Mouse (Mus musculus) MEL (cell line): ENCODE measurements around the gene Mfap4. TPM values are rescaled to one million over a fixed set of nuclear protein-coding genes. Genes with fewer than 3 reads are reported as not detected.

Experiments used
- DNase-seq: peaks from one replicate; pipeline ENCODE4 v3.0.0; 2011; ENCODE audit warnings: low read depth, low spot score
- H3K27ac ChIP-seq: 2 replicates; pipeline ENCODE4 v1.5.1; 2012; ENCODE audit warnings: low read depth, mild to moderate bottlenecking, control low read depth, low read length, moderate library complexity; ENCODE audit not compliant: control insufficient read depth
- H3K27me3 ChIP-seq, 2 experiments: fragments of 150-350 bp in 1 of 2; sonication (generic) in 1 of 2; 2 replicates each; pipeline ENCODE4 v1.6.1; 2012; ENCODE audit warnings: low read length in 2 of 2, mild to moderate bottlenecking in 2 of 2, improper control_type of control experiment in 1 of 2, moderate library complexity in 1 of 2; ENCODE audit not compliant: insufficient read depth in 2 of 2, control insufficient read depth in 1 of 2
- H3K36me3 ChIP-seq, 2 experiments: 2 replicates each; pipeline ENCODE4 v1.6.1; 2012 to 2014; ENCODE audit warnings: low read length in 2 of 2, improper control_type of control experiment in 1 of 2, inconsistent platforms in 1 of 2, mild to moderate bottlenecking in 1 of 2; ENCODE audit not compliant: insufficient read depth in 2 of 2, control insufficient read depth in 1 of 2
- H3K4me1 ChIP-seq, 2 experiments: fragments of 150-350 bp in 1 of 2; sonication (generic) in 1 of 2; 2 replicates each; pipeline ENCODE4 v1.6.1; 2012; ENCODE audit warnings: low read length in 2 of 2, improper control_type of control experiment in 1 of 2, mild to moderate bottlenecking in 1 of 2; ENCODE audit not compliant: insufficient read depth in 2 of 2, control insufficient read depth in 1 of 2
- H3K4me3 ChIP-seq, 2 experiments: fragments of 150-350 bp in 1 of 2; sonication (generic) in 1 of 2; 2 replicates each; pipeline ENCODE4 v1.5.1; 2012; ENCODE audit warnings: low read depth in 2 of 2, low read length in 2 of 2, mild to moderate bottlenecking in 2 of 2, moderate library complexity in 2 of 2, control low read depth in 1 of 2, improper control_type of control experiment in 1 of 2; ENCODE audit not compliant: control insufficient read depth in 1 of 2, insufficient read depth in 1 of 2
- H3K79me2 ChIP-seq: 2 replicates; pipeline ENCODE4 v1.6.1; 2012; ENCODE audit warnings: mild to moderate bottlenecking, low read length, moderate library complexity; ENCODE audit not compliant: control insufficient read depth, poor library complexity, insufficient read depth
- H3K9ac ChIP-seq: 2 replicates; pipeline ENCODE4 v1.6.1; 2012; ENCODE audit warnings: low read depth, mild to moderate bottlenecking, control low read depth, low read length, moderate library complexity; ENCODE audit not compliant: control insufficient read depth, poor library complexity, severe bottlenecking
- H3K9me3 ChIP-seq: fragments of 150-350 bp; sonication (generic); replicated peaks from 2 replicates; pipeline ENCODE4 v1.6.1; 2012; ENCODE audit warnings: mild to moderate bottlenecking, low read length, improper control_type of control experiment, moderate library complexity; ENCODE audit not compliant: insufficient read depth
- BHLHE40 ChIP-seq: IDR thresholded peaks from 2 replicates; pipeline ENCODE4 v1.6.1; 2012; ENCODE audit warnings: low read depth, mild to moderate bottlenecking, inconsistent platforms, low read length, improper control_type of control experiment, borderline replicate concordance
- CTCF ChIP-seq, 3 experiments: IDR thresholded peaks in 2 of 3; conservative IDR thresholded peaks in 1 of 3; 2 replicates each; pipeline ENCODE4 v1.5.1; 2011 to 2012; ENCODE audit warnings: low read length in 3 of 3, low read depth in 2 of 3, mild to moderate bottlenecking in 2 of 3, improper control_type of control experiment in 1 of 3, inconsistent platforms in 1 of 3, mixed read lengths in 1 of 3, moderate library complexity in 1 of 3; ENCODE audit not compliant: control insufficient read depth in 1 of 3, insufficient read depth in 1 of 3, poor library complexity in 1 of 3, severe bottlenecking in 1 of 3
- E2F4 ChIP-seq: IDR thresholded peaks from 2 replicates; pipeline ENCODE4 v1.6.1; 2011; ENCODE audit warnings: low read depth, low read length, improper control_type of control experiment, borderline replicate concordance
- ELF1 ChIP-seq: IDR thresholded peaks from 2 replicates; pipeline ENCODE4 v1.6.1; 2014; ENCODE audit warnings: low read depth, mild to moderate bottlenecking, inconsistent platforms, low read length, improper control_type of control experiment, moderate library complexity
- EP300 ChIP-seq, 2 experiments: IDR thresholded peaks; 2 replicates each; pipeline ENCODE4 v1.6.1; 2011; ENCODE audit warnings: improper control_type of control experiment in 2 of 2, low read length in 2 of 2, low read depth in 1 of 2, mild to moderate bottlenecking in 1 of 2
- ETS1 ChIP-seq: IDR thresholded peaks from 2 replicates; pipeline ENCODE4 v1.6.1; 2012; ENCODE audit warnings: low read depth, mild to moderate bottlenecking, inconsistent platforms, low read length, improper control_type of control experiment, moderate library complexity
- GABPA ChIP-seq: IDR thresholded peaks from 2 replicates; pipeline ENCODE4 v1.6.1; 2012; ENCODE audit warnings: low read depth, mild to moderate bottlenecking, inconsistent platforms, low read length, improper control_type of control experiment, moderate library complexity
- HCFC1 ChIP-seq: IDR thresholded peaks from 2 replicates; pipeline ENCODE4 v1.6.1; 2012; ENCODE audit warnings: low read depth, mild to moderate bottlenecking, inconsistent platforms, low read length, improper control_type of control experiment, moderate library complexity
- JUND ChIP-seq: IDR thresholded peaks from 2 replicates; pipeline ENCODE4 v1.6.1; 2011; ENCODE audit warnings: low read depth, mild to moderate bottlenecking, improper control_type of control experiment, low read length
- KAT2A ChIP-seq: conservative IDR thresholded peaks from 2 replicates; pipeline ENCODE4 v1.6.1; 2012; ENCODE audit warnings: low read depth, low read length, improper control_type of control experiment, inconsistent platforms
- MAFK ChIP-seq: IDR thresholded peaks from 2 replicates; pipeline ENCODE4 v1.6.1; 2011; ENCODE audit warnings: low read depth, mild to moderate bottlenecking, low read length, improper control_type of control experiment, borderline replicate concordance
- MAX ChIP-seq: IDR thresholded peaks from 2 replicates; pipeline ENCODE4 v1.6.1; 2011; ENCODE audit warnings: low read length, improper control_type of control experiment
- MAZ ChIP-seq: IDR thresholded peaks from 2 replicates; pipeline ENCODE4 v1.6.1; 2012; ENCODE audit warnings: low read depth, mild to moderate bottlenecking, inconsistent platforms, low read length, improper control_type of control experiment
- MEF2A ChIP-seq: IDR thresholded peaks from 2 replicates; pipeline ENCODE4 v1.6.1; 2014; ENCODE audit warnings: low read depth, mild to moderate bottlenecking, inconsistent platforms, low read length, improper control_type of control experiment; ENCODE audit not compliant: poor library complexity, insufficient replicate concordance, severe bottlenecking; ENCODE audit errors: extremely low read depth
- MXI1 ChIP-seq: IDR thresholded peaks from 2 replicates; pipeline ENCODE4 v1.6.1; 2011; ENCODE audit warnings: mild to moderate bottlenecking, low read depth, low read length, improper control_type of control experiment
- MYB ChIP-seq: IDR thresholded peaks from 2 replicates; pipeline ENCODE4 v1.6.1; 2011; ENCODE audit warnings: mild to moderate bottlenecking, low read depth, low read length, improper control_type of control experiment
- NELFE ChIP-seq: IDR thresholded peaks from 2 replicates; pipeline ENCODE4 v1.6.1; 2011; ENCODE audit warnings: low read depth, low read length, improper control_type of control experiment
- NRF1 ChIP-seq: IDR thresholded peaks from 2 replicates; pipeline ENCODE4 v1.6.1; 2014; ENCODE audit warnings: low read depth, mild to moderate bottlenecking, inconsistent platforms, low read length, improper control_type of control experiment, moderate library complexity; ENCODE audit not compliant: poor library complexity, insufficient read depth, severe bottlenecking
- POLR2A ChIP-seq, 2 experiments: IDR thresholded peaks; 2 replicates each; pipeline ENCODE4 v1.6.1; 2011 to 2012; ENCODE audit warnings: low read length in 2 of 2, mild to moderate bottlenecking in 2 of 2, control low read depth in 1 of 2, improper control_type of control experiment in 1 of 2, low read depth in 1 of 2, moderate library complexity in 1 of 2; ENCODE audit not compliant: control insufficient read depth in 1 of 2, insufficient read depth in 1 of 2, poor library complexity in 1 of 2
- POLR2AphosphoS2 ChIP-seq: IDR thresholded peaks from 2 replicates; pipeline ENCODE4 v1.6.1; 2011; ENCODE audit warnings: low read length, improper control_type of control experiment
- POLR2AphosphoS5 ChIP-seq: IDR thresholded peaks from 2 replicates; pipeline ENCODE4 v1.6.1; 2012; ENCODE audit warnings: low read depth, borderline replicate concordance, mild to moderate bottlenecking, inconsistent platforms, low read length, moderate library complexity, mixed read lengths
- RAD21 ChIP-seq: IDR thresholded peaks from 2 replicates; pipeline ENCODE4 v1.6.1; 2011; ENCODE audit warnings: mild to moderate bottlenecking, low read depth, low read length, improper control_type of control experiment
- RCOR1 ChIP-seq: IDR thresholded peaks from 2 replicates; pipeline ENCODE4 v1.6.1; 2012; ENCODE audit warnings: low read depth, mild to moderate bottlenecking, inconsistent platforms, low read length, improper control_type of control experiment
- SIN3A ChIP-seq: IDR thresholded peaks from 2 replicates; pipeline ENCODE4 v1.6.1; 2012; ENCODE audit warnings: low read length, improper control_type of control experiment, inconsistent platforms
- SMC3 ChIP-seq: IDR thresholded peaks from 2 replicates; pipeline ENCODE4 v1.6.1; 2011; ENCODE audit warnings: low read depth, low read length, improper control_type of control experiment
- TAL1 ChIP-seq: IDR thresholded peaks from 2 replicates; pipeline ENCODE4 v1.6.1; 2012; ENCODE audit warnings: mild to moderate bottlenecking, inconsistent platforms, low read length, moderate library complexity, mixed read lengths
- TBP ChIP-seq: IDR thresholded peaks from 2 replicates; pipeline ENCODE4 v1.8.0; 2011; ENCODE audit warnings: low read depth, low read length, improper control_type of control experiment
- TCF12 ChIP-seq: IDR thresholded peaks from 2 replicates; pipeline ENCODE4 v1.6.1; 2014; ENCODE audit warnings: low read depth, mild to moderate bottlenecking, inconsistent platforms, low read length, improper control_type of control experiment, moderate library complexity
- UBTF ChIP-seq: IDR thresholded peaks from 2 replicates; pipeline ENCODE4 v1.6.1; 2012; ENCODE audit warnings: low read depth, mild to moderate bottlenecking, inconsistent platforms, low read length, improper control_type of control experiment, moderate library complexity, borderline replicate concordance; ENCODE audit not compliant: insufficient read depth
- USF1 ChIP-seq: IDR thresholded peaks from 2 replicates; pipeline ENCODE4 v1.6.1; 2014; ENCODE audit warnings: low read depth, mild to moderate bottlenecking, inconsistent platforms, low read length, improper control_type of control experiment, moderate library complexity
- USF2 ChIP-seq, 2 experiments: IDR thresholded peaks; 2 replicates each; pipeline ENCODE4 v1.6.1; 2011 to 2012; ENCODE audit warnings: improper control_type of control experiment in 2 of 2, low read length in 2 of 2, borderline replicate concordance in 1 of 2, inconsistent platforms in 1 of 2, low read depth in 1 of 2, mild to moderate bottlenecking in 1 of 2; ENCODE audit not compliant: insufficient read depth in 1 of 2
- ZKSCAN1 ChIP-seq: IDR thresholded peaks from 2 replicates; pipeline ENCODE4 v1.6.1; 2012; ENCODE audit warnings: low read depth, mild to moderate bottlenecking, inconsistent platforms, low read length, improper control_type of control experiment, moderate library complexity
- ZMIZ1 ChIP-seq: IDR thresholded peaks from 2 replicates; pipeline ENCODE4 v1.6.1; 2012; ENCODE audit warnings: low read depth, mild to moderate bottlenecking, inconsistent platforms, low read length, improper control_type of control experiment, moderate library complexity
- ZNF384 ChIP-seq: IDR thresholded peaks from 2 replicates; pipeline ENCODE4 v1.6.1; 2012; ENCODE audit warnings: low read depth, mild to moderate bottlenecking, inconsistent platforms, low read length, improper control_type of control experiment
- polyA plus RNA-seq, 2 experiments: library from polyadenylated mRNA; stranded (reverse) in 1 of 2; unstranded in 1 of 2; fragments of >175 nt in 1 of 2; fragments of >200 nt in 1 of 2; gene quantifications; 2 replicates each; pipeline versions ENCODE4 v1.2.1 to v1.2.4; 2012; ENCODE audit warnings: low replicate concordance in 2 of 2, low read depth in 1 of 2; ENCODE audit not compliant: insufficient read length in 2 of 2, insufficient read depth in 1 of 2, missing spikeins in 1 of 2
- total RNA-seq: library from RNA; depleted of rRNA; stranded (reverse); fragments of 300-350 nt; gene quantifications from 2 replicates; pipeline ENCODE4 v1.2.3, GENCODE M21; 2012

Mfap4 gene
- total and polyA plus RNA-seq, 3 experiments, result not detected

DNA sequence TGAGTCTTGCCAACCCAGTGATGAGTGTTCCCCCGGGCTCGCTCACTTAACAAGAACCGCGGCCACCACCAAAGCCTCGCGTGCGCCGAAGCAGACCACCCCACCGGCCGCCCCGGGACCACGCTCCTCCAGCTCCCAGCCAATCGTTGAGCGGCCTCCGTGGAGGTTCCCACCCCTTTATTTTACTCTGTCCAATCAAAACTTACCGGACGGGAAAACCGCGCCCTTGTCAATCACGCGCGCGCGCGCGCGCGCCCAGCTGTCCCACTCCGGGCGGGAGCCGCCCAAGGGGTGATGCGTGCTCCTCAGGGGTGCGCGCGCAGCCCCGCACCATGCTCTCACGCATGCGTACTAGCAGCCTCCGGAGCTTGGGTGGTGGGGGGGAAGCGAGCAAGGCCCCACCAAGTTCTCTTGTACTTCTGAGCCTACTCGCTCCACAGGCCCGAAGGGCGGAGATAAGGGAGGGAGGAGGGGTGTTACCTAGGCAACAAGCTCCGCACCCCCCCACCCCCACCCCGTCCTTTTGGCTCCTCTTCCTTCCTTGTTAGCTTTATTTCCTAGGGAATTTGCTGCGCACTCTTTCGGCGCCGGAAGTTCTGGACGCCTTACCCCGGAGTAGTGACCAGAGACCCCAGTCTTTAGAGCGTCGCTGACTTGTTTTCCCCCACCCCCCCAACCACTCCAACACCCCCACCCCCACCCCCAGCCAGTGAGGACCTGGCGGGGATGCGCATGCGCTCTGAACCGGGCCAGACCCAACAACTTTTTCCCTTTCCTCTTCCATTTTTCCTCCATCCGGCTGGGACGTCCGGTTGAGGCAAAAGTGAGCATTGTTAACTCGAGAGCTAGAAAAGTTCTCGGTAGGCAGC lies 9.1 kb downstream of the Mfap4 start, which contains the start of gene Mapk7:
Mapk7 (minus strand) TSS at position 278 of the 869 bp plus-strand sequence.
- Histone ChIP-seq H3K4me3 (peak within 1 kb of the TSS; percentile 67 to 94), H3K4me1 (peaks cover 5 to 36% of the 10 kb centered on the region in 2 experiments), H3K9me3 (no peaks in the 10 kb centered on the region), H3K27ac (peak within 1 kb of the TSS; percentile 64), H3K9ac (peak within 1 kb of the TSS; percentile 79), H3K36me3 (peaks cover 0 to 34% of the 10 kb centered on the region in 2 experiments; a peak in 3 of 4 replicates), H3K27me3 (no peaks in the 10 kb centered on the region), H3K79me2 (peaks cover 7% of the 10 kb centered on the region; the same call in 1 of the 2 replicates)
- DNase-seq, result peak; percentile 99
- TF ChIP-seq SIN3A, result peak; percentile 53
- TF ChIP-seq MAZ, result peak; percentile 95
- TF ChIP-seq ZKSCAN1, result no peak
- TF ChIP-seq MYB, result no peak
- no peak for TF ChIP-seq RAD21
- TF ChIP-seq NRF1, result peak; percentile 93
- no peak for TF ChIP-seq ZMIZ1
- TF ChIP-seq SMC3, result no peak
- TF ChIP-seq GABPA, result no peak; the same call in 1 of the 2 replicates
- no peak for TF ChIP-seq MAFK
- TF ChIP-seq JUND, result no peak
- TF ChIP-seq BHLHE40, result 0 out of 2 replicates have a peak, but pooled peaks have one; percentile 18
- peak; percentile 85; the same call in 1 of the 2 replicates for TF ChIP-seq E2F4
- TF ChIP-seq POLR2AphosphoS5, result no peak
- no peak for TF ChIP-seq ZNF384
- peak in 1 of 2 experiments; percentile 73; a peak in 2 of 4 replicates for TF ChIP-seq POLR2A (IDR thresholded peaks at IDR 0.05; ENCODE audit: control insufficient read depth in 1 of 2, insufficient read depth in 1 of 2, low read depth in 1 of 2, low read length in 2 of 2, poor library complexity in 1 of 2)
- TF ChIP-seq MEF2A, result no peak
- TF ChIP-seq UBTF, result no peak
- peak; percentile 59 for TF ChIP-seq USF1
- TF ChIP-seq TBP, result no peak
- no peak for TF ChIP-seq RCOR1
- peak; percentile 53; the same call in 1 of the 2 replicates for TF ChIP-seq ETS1
- TF ChIP-seq HCFC1, result peak; percentile 70
- TF ChIP-seq POLR2AphosphoS2, result no peak
- no peak; the same call in 1 of the 2 replicates for TF ChIP-seq ELF1
- TF ChIP-seq CTCF (IDR thresholded peaks at IDR 0.05 in 2 of 3, conservative IDR thresholded peaks at IDR 0.05 in 1 of 3; ENCODE audit: control insufficient read depth in 1 of 3, insufficient read depth in 1 of 3, low read depth in 2 of 3, low read length in 3 of 3, poor library complexity in 1 of 3, severe bottlenecking in 1 of 3), result no peak
- no peak for TF ChIP-seq TAL1
- no peak for TF ChIP-seq USF2 (IDR thresholded peaks at IDR 0.05; ENCODE audit: borderline replicate concordance in 1 of 2, insufficient read depth in 1 of 2, low read depth in 1 of 2, low read length in 2 of 2)
- 0 out of 4 replicates have a peak, but pooled peaks of 1 of the 2 experiments have one; percentile 4 for TF ChIP-seq EP300 (IDR thresholded peaks at IDR 0.05; ENCODE audit: low read depth in 1 of 2, low read length in 2 of 2)
- TF ChIP-seq MXI1, result peak; percentile 79
- peak; percentile 45 for TF ChIP-seq NELFE
- no peak for TF ChIP-seq KAT2A
- peak; percentile 78; the same call in 1 of the 2 replicates for TF ChIP-seq MAX
- TF ChIP-seq TCF12, result 0 out of 2 replicates have a peak, but pooled peaks have one; percentile 27
